Mouse (Mus musculus) thymus, adult 2 months (tissue): ENCODE data around the gene Mtf1. TPM values are rescaled to one million over a fixed set of nuclear protein-coding genes. Genes with fewer than 3 reads are reported as not detected.

Experiments
- DNase-seq: peaks from one replicate; pipeline ENCODE4 v3.0.0; 2021
- H3K27ac ChIP-seq: fragments of 200-500 bp; 2 replicates; pipeline ENCODE4 v1.5.1; 2012; ENCODE audit warnings: low read length, control low read depth; ENCODE audit not compliant: control insufficient read depth, insufficient read depth
- H3K27me3 ChIP-seq: fragments of 200-500 bp; 2 replicates; pipeline ENCODE4 v1.6.1; 2012; ENCODE audit warnings: mild to moderate bottlenecking, low read length, moderate library complexity, mixed read lengths; ENCODE audit not compliant: control insufficient read depth, insufficient read depth
- H3K36me3 ChIP-seq: fragments of 200-500 bp; 2 replicates; pipeline ENCODE4 v1.6.1; 2012; ENCODE audit warnings: mild to moderate bottlenecking, low read length, moderate library complexity; ENCODE audit not compliant: control insufficient read depth, insufficient read depth
- H3K4me1 ChIP-seq: fragments of 200-500 bp; replicated peaks from 2 replicates; pipeline ENCODE4 v1.6.1; 2012; ENCODE audit warnings: low read length; ENCODE audit not compliant: control insufficient read depth, insufficient read depth
- H3K4me3 ChIP-seq: fragments of 200-500 bp; 2 replicates; pipeline ENCODE4 v1.5.1; 2012; ENCODE audit warnings: mild to moderate bottlenecking, low read length, control low read depth, moderate library complexity; ENCODE audit not compliant: control insufficient read depth, insufficient read depth
- CTCF ChIP-seq: fragments of 200-500 bp; IDR thresholded peaks from 2 replicates; pipeline ENCODE4 v1.5.1; 2012; ENCODE audit warnings: mild to moderate bottlenecking, control low read depth, low read length, moderate library complexity, borderline replicate concordance; ENCODE audit not compliant: control insufficient read depth, poor library complexity, insufficient read depth; ENCODE audit errors: extremely low read depth
- POLR2A ChIP-seq: fragments of 200-500 bp; IDR thresholded peaks from 2 replicates; pipeline ENCODE4 v1.6.1; 2012; ENCODE audit warnings: mild to moderate bottlenecking, low read length, control low read depth, moderate library complexity; ENCODE audit not compliant: control insufficient read depth, poor library complexity, insufficient read depth; ENCODE audit errors: extremely low read depth
- WGBS: fragments of 180-500 bp; shearing (Covaris S2); methylation state at CpG from one replicate; pipeline ENCODE4 v1.1.7; 2018; 5-methylcytosine and 5-hydroxymethylcytosine counted together
- polyA plus RNA-seq: library from polyadenylated mRNA; depleted of rRNA; stranded (reverse); fragments of >200 nt; gene quantifications from 2 replicates; pipeline ENCODE4 v1.2.3, GENCODE M21; 2012

Gene Mtf1
- polyA plus RNA-seq, 1 experiment, result 10.4 TPM

GRCm38 (mm10) chr4:124765802-124766565 is 35.9 kb upstream of the Mtf1 start:
- H3K27ac ChIP-seq, result no peak overlapping the region
- H3K36me3 ChIP-seq, result no peaks in the 10 kb centered on the region
- DNase-seq, result no peak
- no peak for TF ChIP-seq CTCF
- TF ChIP-seq POLR2A, result no peak
- 77% methylated on average over 23 of the region's 23 CpGs for WGBS
- H3K4me1 ChIP-seq, result peaks cover 14% of the 10 kb centered on the region
- no peak overlapping the region for H3K4me3 ChIP-seq
- no peaks in the 10 kb centered on the region for H3K27me3 ChIP-seq

- no peak overlapping the region for H3K4me3 ChIP-seq
- no peak for TF ChIP-seq CTCF
- no peak for TF ChIP-seq POLR2A
- no peak overlapping the region for H3K27ac ChIP-seq
- H3K27me3 ChIP-seq, result no peaks in the 10 kb centered on the region
- 27% methylated on average over 2 of the region's 2 CpGs for WGBS
- peaks cover 14% of the 10 kb centered on the region for H3K4me1 ChIP-seq
- DNase-seq, result no peak
- no peaks in the 10 kb centered on the region for H3K36me3 ChIP-seq
Observed at GRCm38 (mm10) chr4:124766566-124766940, 35.4 kb upstream of the Mtf1 start.

DNA sequence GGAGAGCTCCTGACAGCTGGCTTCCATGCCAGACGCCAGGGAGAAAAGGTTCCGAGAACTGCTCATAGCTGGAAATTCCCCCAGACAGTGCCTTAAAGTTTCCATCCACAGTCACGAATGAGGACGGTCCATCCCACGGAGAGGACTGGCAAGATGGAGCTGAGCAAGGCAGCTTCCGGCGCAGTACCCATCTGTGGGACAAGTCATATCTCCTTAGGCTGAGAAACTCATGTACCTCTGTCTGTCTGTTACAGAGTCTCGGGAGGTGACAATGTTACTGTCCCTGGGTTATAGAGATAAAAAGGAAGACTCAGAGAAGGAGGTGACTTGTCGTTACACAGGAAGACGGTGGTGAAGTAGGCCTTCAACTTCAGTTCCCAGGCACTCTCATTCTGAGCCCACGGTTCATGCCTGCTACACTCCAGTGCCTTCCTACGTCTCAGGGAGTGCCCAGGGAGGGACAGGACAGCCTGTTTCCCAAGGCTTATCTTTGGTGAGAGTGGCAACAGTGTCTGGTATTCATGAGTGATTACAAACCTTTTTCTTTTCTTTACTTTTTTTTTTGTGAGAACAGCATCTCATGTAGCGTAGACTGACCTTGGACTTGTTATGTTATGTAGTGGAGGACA is 32.8 kb upstream of the Mtf1 start:
- no peak for DNase-seq
- H3K36me3 ChIP-seq, result no peaks in the 10 kb centered on the region

GRCm38 (mm10) chr4:124770624-124771023 is 31.3 kb upstream of the Mtf1 start:
- no peak overlapping the region for H3K27ac ChIP-seq
- no peaks in the 10 kb centered on the region for H3K36me3 ChIP-seq
- peaks cover 14% of the 10 kb centered on the region for H3K4me1 ChIP-seq
- H3K27me3 ChIP-seq, result no peaks in the 10 kb centered on the region
- DNase-seq, result no peak
- no peak for TF ChIP-seq CTCF
- H3K4me3 ChIP-seq, result no peak overlapping the region
- WGBS, result 74% methylated on average over 5 of the region's 5 CpGs

More for the DNA sequence above, 32.8 kb upstream of the Mtf1 start:
- Histone ChIP-seq H3K27ac (no peak overlapping the region), H3K27me3 (no peaks in the 10 kb centered on the region), H3K4me3 (no peak overlapping the region), H3K4me1 (peaks cover 14% of the 10 kb centered on the region)
- no peak for TF ChIP-seq POLR2A
- TF ChIP-seq CTCF, result no peak
- WGBS, result 61% methylated on average over 13 of the region's 13 CpGs

DNA sequence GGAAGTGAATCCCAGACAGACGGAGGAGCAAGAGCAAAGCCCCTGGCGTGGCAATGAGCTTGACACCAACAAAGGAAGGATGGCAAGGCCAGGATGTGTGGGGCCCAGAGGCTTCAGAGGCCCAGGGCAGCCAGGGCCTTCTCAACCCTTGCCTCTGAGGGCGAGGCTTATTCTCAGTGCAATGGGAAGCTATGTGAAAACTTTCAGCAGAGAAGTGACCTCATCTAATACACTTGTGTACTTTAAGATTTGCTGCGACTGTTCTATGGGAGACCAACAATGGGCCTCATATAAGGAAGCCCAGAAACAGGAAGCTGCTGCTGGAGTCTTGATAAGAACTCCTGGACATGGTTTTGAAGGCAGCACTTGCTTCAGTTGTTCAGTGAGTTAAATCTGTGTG is 29.8 kb upstream of the Mtf1 start:
- H3K4me3 ChIP-seq, result no peak overlapping the region
- DNase-seq, result no peak
- H3K4me1 ChIP-seq, result peaks cover 6% of the 10 kb centered on the region
- H3K27me3 ChIP-seq, result no peaks in the 10 kb centered on the region
- TF ChIP-seq CTCF (no peak), POLR2A (no peak)
- 55% methylated on average over 4 of the region's 4 CpGs for WGBS
- no peak overlapping the region for H3K27ac ChIP-seq
- no peaks in the 10 kb centered on the region for H3K36me3 ChIP-seq

DNA sequence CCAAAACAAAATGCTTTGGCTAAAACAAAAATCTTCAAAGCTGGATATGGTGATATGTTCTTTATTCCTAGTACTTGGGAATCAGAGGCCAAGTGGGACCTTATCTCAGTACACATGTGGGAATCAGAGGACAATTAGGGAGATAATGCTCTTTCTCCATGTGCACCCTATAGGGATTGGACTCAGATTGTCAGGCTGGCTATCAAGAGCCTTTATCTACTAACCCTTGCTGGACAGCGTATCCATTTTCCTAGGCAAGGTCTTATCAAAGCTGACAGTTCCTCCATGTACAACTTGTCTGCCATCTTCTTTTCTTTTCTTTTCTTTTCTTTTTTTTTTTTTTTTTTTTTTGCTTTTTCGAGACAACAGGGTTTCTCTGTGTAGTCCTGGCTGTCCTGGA is 28.5 kb upstream of the Mtf1 start:
- 86% methylated on average over 2 of the region's 2 CpGs for WGBS

DNA sequence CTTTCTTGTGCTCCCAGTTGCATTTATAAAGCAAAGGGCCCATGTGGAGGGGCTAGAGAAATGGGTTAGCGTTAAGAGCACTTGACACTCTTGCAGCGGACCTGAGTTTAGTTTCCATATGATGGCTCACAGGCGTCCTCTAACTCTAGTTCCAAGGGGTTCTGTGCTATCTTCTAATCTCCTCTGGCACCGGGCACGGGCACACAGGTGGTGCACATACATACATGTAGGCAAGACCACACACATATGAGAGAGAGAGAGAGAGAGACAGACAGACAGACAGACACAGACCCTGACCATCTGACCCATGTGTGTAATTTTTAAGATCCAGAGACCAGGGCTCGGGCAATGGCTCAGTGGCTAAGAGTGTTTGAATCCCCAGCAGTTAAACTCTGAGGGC is 27.9 kb upstream of the Mtf1 start:
- H3K27ac ChIP-seq, result no peak overlapping the region
- TF ChIP-seq CTCF, result no peak
- no peak for TF ChIP-seq POLR2A
- peaks cover 6% of the 10 kb centered on the region for H3K36me3 ChIP-seq
- WGBS, result 96% methylated on average over 6 of the region's 6 CpGs
- no peaks in the 10 kb centered on the region for H3K27me3 ChIP-seq
- peaks cover 3% of the 10 kb centered on the region for H3K4me1 ChIP-seq
- no peak for DNase-seq
- no peak overlapping the region for H3K4me3 ChIP-seq

More for the DNA sequence above, 28.5 kb upstream of the Mtf1 start:
- no peaks in the 10 kb centered on the region for H3K27me3 ChIP-seq
- peaks cover 6% of the 10 kb centered on the region for H3K4me1 ChIP-seq
- no peak overlapping the region for H3K27ac ChIP-seq
- DNase-seq, result no peak
- no peak for TF ChIP-seq CTCF
- TF ChIP-seq POLR2A, result no peak
- H3K36me3 ChIP-seq, result peaks cover 5% of the 10 kb centered on the region
- no peak overlapping the region for H3K4me3 ChIP-seq
